Mouse (Mus musculus) ovary, postnatal 10 days (tissue): ENCODE data around the gene Rtel1.

Experiments
- DNase-seq: peaks from one replicate; pipeline ENCODE4 v3.0.0; 2022; ENCODE audit warnings: low spot score

Gene Rtel1

GRCm38 (mm10) chr2:181390136-181390870 is 70.8 kb downstream of the Rtel1 start:
- DNase-seq: no peak

GRCm38 (mm10) chr2:181391022-181391421 is 71.5 kb downstream of the Rtel1 start:
- no peak for DNase-seq

GRCm38 (mm10) chr2:181391541-181391940 is 72.0 kb downstream of the Rtel1 start:
- no peak for DNase-seq

GRCm38 (mm10) chr2:181392600-181393213 is 73.2 kb downstream of the Rtel1 start:
- peak; percentile 61 for DNase-seq

GRCm38 (mm10) chr2:181394086-181394485 is 74.5 kb downstream of the Rtel1 start:
- DNase-seq: no peak

- no peak for DNase-seq
Observed at GRCm38 (mm10) chr2:181397207-181397761, 77.7 kb downstream of the Rtel1 start.

GRCm38 (mm10) chr2:181401497-181401896 is 82.0 kb downstream of the Rtel1 start:
- DNase-seq: no peak

- DNase-seq: no peak
Observed at GRCm38 (mm10) chr2:181403722-181404121, 84.2 kb downstream of the Rtel1 start.
